ENCODE assay signal across 8 mouse cellular contexts in the genomic region with DNA sequence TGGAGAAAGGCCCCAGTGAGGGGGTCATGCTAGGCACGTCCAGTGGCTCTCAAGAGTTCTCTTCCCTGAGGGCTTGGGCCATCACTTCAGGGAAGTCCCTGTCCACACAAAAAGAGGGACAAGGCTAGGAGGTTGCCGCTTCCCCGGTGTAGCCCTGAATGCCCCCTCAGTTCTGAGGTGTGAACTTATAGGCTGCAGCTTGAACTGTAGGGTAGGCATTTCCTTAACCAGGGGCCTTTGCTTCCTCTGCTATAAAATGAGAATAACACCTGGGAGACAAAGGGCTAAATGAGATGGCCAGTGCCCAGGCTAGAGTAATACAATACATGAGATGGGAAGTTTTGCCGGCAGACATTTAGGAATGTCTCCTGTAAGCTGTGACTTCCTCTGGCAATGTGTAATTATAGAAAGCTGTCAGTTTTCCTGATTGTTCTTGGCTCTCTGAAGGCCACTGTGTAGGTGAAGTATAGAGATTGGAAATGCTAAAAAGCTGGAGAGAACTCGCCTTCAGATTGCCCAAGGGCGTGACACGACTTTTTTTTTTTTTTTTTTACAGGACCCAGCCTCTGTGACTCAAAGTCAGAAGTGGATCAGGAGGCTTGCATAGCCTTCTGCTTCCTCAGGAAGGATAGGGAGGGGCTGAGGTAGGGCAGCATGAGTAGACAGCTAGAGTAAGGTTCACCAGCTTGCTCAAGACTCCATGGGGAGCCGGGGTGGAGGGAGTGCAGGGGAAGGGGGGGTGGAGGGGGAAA. TPM values are rescaled to one million over a fixed set of nuclear protein-coding genes. Genes with fewer than 3 reads are reported as not detected.
DNase-seq lines count a peak whose midpoint lies in the region; ATAC-seq lines count a peak whose summit lies in the region.

No protein-coding gene starts in this region.

- H3K4me2 ChIP-seq in liver, embryonic 15.5 days = no peak overlapping the region

- H3K27ac ChIP-seq in liver, embryonic 15.5 days (replicated peaks) = peak overlapping the region; percentile 41; the same call in 1 of the 2 replicates

- WGBS in liver, embryonic 15.5 days (ENCODE audit: insufficient replicate concordance) = 35% methylated on average over 8 of the region's 8 CpGs

- ATAC-seq in liver, embryonic 15.5 days (ENCODE audit: insufficient read depth) = peak; percentile 63
- no peak for ATAC-seq in inflammation-experienced regulatory T-cells, adult 6 months
- no peak for ATAC-seq in activated CD4-positive, CD25-positive, alpha-beta regulatory T cell, adult 4 months

- no peak overlapping the region for H3K4me3 ChIP-seq in liver, embryonic 15.5 days (replicated peaks)

- H3K9ac ChIP-seq in liver, embryonic 15.5 days = no peak overlapping the region

- peaks cover 9% of the 10 kb centered on the region; the same call in 1 of the 2 replicates for H3K4me1 ChIP-seq in liver, embryonic 15.5 days (replicated peaks)

- peaks cover 3% of the 10 kb centered on the region; the same call in 1 of the 2 replicates for H3K27me3 ChIP-seq in liver, embryonic 15.5 days

- no peaks in the 10 kb centered on the region for H3K36me3 ChIP-seq in liver, embryonic 15.5 days (replicated peaks)

- H3K9me3 ChIP-seq in liver, embryonic 15.5 days (replicated peaks) = no peaks in the 10 kb centered on the region

- DNase-seq in 3134 (ENCODE audit: extremely low read depth, insufficient read length, low spot score) (peak; percentile 58), ES-CJ7 (ENCODE audit: low read depth, low spot score) (peak; percentile 75)
- DNase-seq in heart, postnatal 4 days = peak; percentile 32
- DNase-seq in left cerebral cortex, adult 11 months (ENCODE audit: low spot score) = no peak
- DNase-seq in right cerebral cortex, postnatal 25 days = no peak

RNA-seq across cellular contexts. Expression of a gene that starts 6.9 kb away (rescaled TPM):
- total RNA-seq in heart, postnatal 4 days (2021) = 1 to 10 TPM; 2.9 to 3.5 TPM
- polyA plus RNA-seq in liver, embryonic 15.5 days (2015; fragmentation: Nextera tagmentation; extraction: Ambion mirVana) = 0.78 and 0.93 TPM in 2 replicates
- 1 to 10 TPM in 1 of 3 experiments, under 1 TPM in 2; 0.12 to 1.3 (median 0.34) TPM for polyA plus RNA-seq in inflammation-experienced regulatory T-cells, adult 6 months (2017; shearing (Covaris generic))
- polyA plus RNA-seq in activated CD4-positive, CD25-positive, alpha-beta regulatory T cell, adult 4 months (2017; shearing (Covaris generic)) = under 1 TPM; 0.31 to 0.67 TPM

RNA-seq across cellular contexts. Expression of a gene that starts 41.1 kb away (rescaled TPM):
- under 1 TPM; 0.25 to 0.48 TPM for total RNA-seq in heart, postnatal 4 days (2021)
- 2.9 and 3.2 TPM in 2 replicates for polyA plus RNA-seq in liver, embryonic 15.5 days (2015; fragmentation: Nextera tagmentation; extraction: Ambion mirVana)
- polyA plus RNA-seq in inflammation-experienced regulatory T-cells, adult 6 months (2017; shearing (Covaris generic)) = 100 to 1,000 TPM in 2 of 3 experiments, 10 to 100 TPM in 1; 81.9 to 140 (median 126) TPM
- 100 to 1,000 TPM in 1 of 2 experiments, 10 to 100 TPM in 1; 79.7 to 108 TPM for polyA plus RNA-seq in activated CD4-positive, CD25-positive, alpha-beta regulatory T cell, adult 4 months (2017; shearing (Covaris generic))

Comparison
In these comparisons a context has a peak if more than half of its experiments do, and no peak if none do; other contexts are left out.
1. DNase-seq: peak in 3134 (single experiment), ES-CJ7 (single experiment) and heart, postnatal 4 days (single experiment); none in left cerebral cortex, adult 11 months (single experiment) and right cerebral cortex, postnatal 25 days (single experiment).
2. RNA of a gene that starts 41.1 kb away (polyA plus RNA-seq): 81.9 to 140 TPM in inflammation-experienced regulatory T-cells, adult 6 months and 79.7 to 108 TPM in activated CD4-positive, CD25-positive, alpha-beta regulatory T cell, adult 4 months; 2.9 to 3.2 TPM in liver, embryonic 15.5 days; every median in the first group is over 10 times any median in the second.